Mouse (Mus musculus) ES-E14 (cell line): ENCODE results near the gene Cttn. TPM values are rescaled to one million over a fixed set of nuclear protein-coding genes. Genes with fewer than 3 reads are reported as not detected.
A peak's percentile ranks its signal among the peaks of the same experiment; 100 is the strongest.

Experiments used
- DNase-seq: peaks from one replicate; pipeline ENCODE4 v3.0.0-alpha.2; 2013; ENCODE audit warnings: low read depth, low spot score
- H3K27ac ChIP-seq: 2 replicates; pipeline ENCODE4 v1.5.1; 2012; ENCODE audit warnings: low read depth, mild to moderate bottlenecking, low read length, moderate library complexity, mixed read lengths; ENCODE audit not compliant: poor library complexity, insufficient read depth, severe bottlenecking
- H3K36me3 ChIP-seq: 2 replicates; pipeline ENCODE4 v1.6.1; 2012; ENCODE audit warnings: mild to moderate bottlenecking, low read length, moderate library complexity, mixed read lengths; ENCODE audit not compliant: control insufficient read depth, poor library complexity, insufficient read depth, severe bottlenecking
- H3K4me1 ChIP-seq, 2 experiments: fragments of 150-350 bp in 1 of 2; sonication (generic) in 1 of 2; 2 replicates each; pipeline ENCODE4 v1.6.1; 2012; ENCODE audit warnings: low read length in 2 of 2, mild to moderate bottlenecking in 1 of 2, mixed read lengths in 1 of 2; ENCODE audit not compliant: control insufficient read depth in 2 of 2, insufficient read depth in 2 of 2, poor library complexity in 1 of 2
- H3K4me3 ChIP-seq, 2 experiments: fragments of 150-350 bp in 1 of 2; sonication (generic) in 1 of 2; 2 replicates each; pipeline ENCODE4 v1.5.1; 2012; ENCODE audit warnings: low read length in 2 of 2, low read depth in 1 of 2, mild to moderate bottlenecking in 1 of 2, mixed read lengths in 1 of 2; ENCODE audit not compliant: insufficient read depth in 1 of 2, poor library complexity in 1 of 2, severe bottlenecking in 1 of 2
- H3K9ac ChIP-seq: 2 replicates; pipeline ENCODE4 v1.6.1; 2012; ENCODE audit warnings: low read depth, mild to moderate bottlenecking, low read length, mixed read lengths; ENCODE audit not compliant: poor library complexity, insufficient read depth, severe bottlenecking
- H3K9me3 ChIP-seq: fragments of 150-350 bp; sonication (generic); 2 replicates; pipeline ENCODE4 v1.6.1; 2012; ENCODE audit warnings: low read depth, mild to moderate bottlenecking, low read length; ENCODE audit not compliant: control insufficient read depth, insufficient read depth
- CHD2 ChIP-seq: IDR thresholded peaks from 2 replicates; pipeline ENCODE4 v1.6.1; 2014; ENCODE audit warnings: mild to moderate bottlenecking, low read depth, low read length, inconsistent platforms
- HCFC1 ChIP-seq: IDR thresholded peaks from 2 replicates; pipeline ENCODE4 v1.6.1; 2012; ENCODE audit warnings: low read length, inconsistent platforms, borderline replicate concordance; ENCODE audit not compliant: insufficient read depth
- MAFK ChIP-seq: IDR thresholded peaks from 2 replicates; pipeline ENCODE4 v1.6.1; 2014; ENCODE audit warnings: mild to moderate bottlenecking, low read depth, low read length, inconsistent platforms; ENCODE audit not compliant: insufficient read depth
- ZC3H11A ChIP-seq: IDR thresholded peaks from 2 replicates; pipeline ENCODE4 v1.6.1; 2012; ENCODE audit warnings: low read depth, mild to moderate bottlenecking, inconsistent platforms, low read length, borderline replicate concordance
- ZNF384 ChIP-seq: IDR thresholded peaks from 2 replicates; pipeline ENCODE4 v1.6.1; 2012; ENCODE audit warnings: low read depth, low read length, inconsistent platforms
- in situ Hi-C, 2 experiments: fragments of 600-800 bp; cut with MboI; formaldehyde crosslinking; loops; one replicate each; pipeline ENCODE4 v1.15.1; 2025; ENCODE audit warnings: low sequenced_read_pairs in 2 of 2, inconsistent platforms in 1 of 2; ENCODE audit not compliant: unreplicated experiment in 2 of 2
- total RNA-seq: library from RNA; depleted of rRNA; stranded (reverse); fragments of 300-350 nt; gene quantifications from 2 replicates; pipeline ENCODE4 v1.2.3, GENCODE M21; 2012

The Cttn gene
- total RNA-seq, 1 experiment, result 113 TPM

DNA sequence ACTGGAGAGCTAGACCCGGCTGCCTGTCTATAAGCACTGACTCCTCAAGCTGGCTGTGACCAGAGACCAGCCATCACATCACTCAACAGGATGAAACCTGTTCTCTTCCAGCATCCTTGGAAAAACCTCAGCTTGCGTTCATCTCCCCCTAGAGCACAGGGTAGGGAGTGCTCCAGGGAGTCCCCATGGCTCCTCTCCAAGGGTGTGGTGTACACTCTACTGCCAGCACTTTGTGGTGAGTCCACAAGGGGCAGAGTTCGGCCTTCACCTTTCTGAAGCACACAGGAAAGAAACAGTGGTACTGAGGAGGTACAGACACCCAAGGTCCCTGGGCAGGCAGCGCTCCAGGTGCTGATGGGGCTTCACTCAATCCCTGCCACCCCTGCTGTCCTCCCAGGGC is 55.0 kb downstream of the Cttn start:
- no peak overlapping the region for H3K4me3 ChIP-seq
- H3K36me3 ChIP-seq, result no peaks in the 10 kb centered on the region
- TF ChIP-seq ZC3H11A, result no peak
- no peak for TF ChIP-seq CHD2
- no peak for TF ChIP-seq HCFC1
- TF ChIP-seq ZNF384, result no peak
- TF ChIP-seq MAFK, result no peak
- in situ Hi-C loops, result no loop called here
- no peak overlapping the region for H3K9ac ChIP-seq
- H3K9me3 ChIP-seq, result no peaks in the 10 kb centered on the region
- H3K4me1 ChIP-seq, result peaks cover 0 to 19% of the 10 kb centered on the region in 2 experiments; a peak in 1 of 4 replicates
- DNase-seq, result no peak
- no peak overlapping the region for H3K27ac ChIP-seq

DNA sequence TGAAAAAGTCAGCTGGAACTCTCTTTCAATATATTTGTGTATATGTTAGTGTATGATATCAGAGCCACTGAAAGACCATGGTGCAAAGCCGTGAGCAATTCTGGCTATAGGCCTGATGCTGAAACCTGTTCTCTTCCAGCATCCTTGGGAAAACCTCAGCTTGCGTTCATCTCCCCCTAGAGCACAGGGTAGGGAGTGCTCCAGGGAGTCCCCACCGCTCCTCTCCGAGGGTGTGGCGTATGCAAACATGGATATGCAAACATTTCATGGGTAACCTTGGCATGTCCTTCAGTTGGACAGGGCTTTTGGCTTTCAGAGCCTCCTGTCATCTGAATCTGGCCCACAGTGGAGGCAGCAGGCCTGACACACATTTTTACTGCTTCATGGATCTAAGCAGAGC is 56.2 kb downstream of the Cttn start:
- in situ Hi-C loops, result no loop called here
- no peak overlapping the region for H3K9ac ChIP-seq
- H3K36me3 ChIP-seq, result no peaks in the 10 kb centered on the region
- no peaks in the 10 kb centered on the region for H3K9me3 ChIP-seq
- no peak for TF ChIP-seq HCFC1
- no peak for TF ChIP-seq ZC3H11A
- TF ChIP-seq ZNF384, result no peak
- TF ChIP-seq MAFK, result no peak
- TF ChIP-seq CHD2, result no peak
- no peak for DNase-seq
- H3K4me1 ChIP-seq, result peaks cover 0 to 21% of the 10 kb centered on the region in 2 experiments; a peak in 1 of 4 replicates
- H3K4me3 ChIP-seq, result no peak overlapping the region
- H3K27ac ChIP-seq, result no peak overlapping the region

DNA sequence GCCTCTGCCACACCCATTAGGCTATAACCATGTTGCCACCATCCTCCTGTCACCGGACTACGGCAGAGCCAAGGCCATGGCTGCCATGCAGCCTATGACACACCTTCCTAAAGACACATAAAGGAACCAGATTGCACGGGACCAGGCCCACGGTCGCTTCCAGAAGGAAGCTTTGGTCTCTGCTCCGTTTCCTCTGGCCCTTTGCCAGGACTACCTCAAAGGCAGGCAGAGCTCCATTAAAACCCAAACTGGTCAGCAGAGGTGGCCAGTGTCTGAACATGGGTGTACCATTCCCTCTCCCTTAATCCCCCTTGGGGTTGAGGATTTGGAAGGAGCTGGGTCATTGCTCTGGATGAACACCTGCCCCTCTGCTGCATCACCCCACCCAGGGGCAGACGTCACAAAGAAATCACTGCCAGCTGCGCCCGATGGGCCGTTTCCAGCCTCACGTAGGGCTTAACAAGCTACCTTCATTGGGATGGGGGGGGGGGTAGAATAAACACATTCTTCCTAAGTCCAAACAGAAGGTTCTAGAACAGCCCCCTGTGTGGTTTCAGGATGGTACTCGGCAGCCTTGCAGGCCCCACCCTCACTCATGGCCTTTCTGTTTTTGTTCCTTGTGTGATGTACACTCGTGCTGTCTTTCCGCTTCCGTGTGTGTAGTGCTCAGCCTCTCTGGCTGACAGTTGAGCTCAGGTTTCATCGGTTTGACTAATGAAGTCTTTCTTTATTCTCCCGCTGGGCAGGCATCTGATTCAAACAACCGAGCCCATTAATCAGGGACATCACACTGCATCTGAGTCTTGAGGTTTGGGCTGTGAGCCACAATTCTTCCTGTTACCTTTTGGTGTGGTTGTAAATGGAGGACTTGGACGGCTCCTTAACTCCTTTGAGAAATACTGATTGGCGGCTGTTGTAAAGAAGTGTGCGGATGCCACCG is 58.6 kb downstream of the Cttn start:
- peaks cover 0 to 15% of the 10 kb centered on the region in 2 experiments; a peak in 1 of 4 replicates for H3K4me1 ChIP-seq
- in situ Hi-C loops, result no loop called here
- no peak overlapping the region for H3K9ac ChIP-seq
- H3K9me3 ChIP-seq, result no peaks in the 10 kb centered on the region
- TF ChIP-seq ZC3H11A (no peak), MAFK (no peak), CHD2 (no peak), ZNF384 (no peak), HCFC1 (no peak)
- no peak overlapping the region for H3K27ac ChIP-seq
- no peaks in the 10 kb centered on the region for H3K36me3 ChIP-seq
- H3K4me3 ChIP-seq, result no peak overlapping the region
- DNase-seq, result no peak

DNA sequence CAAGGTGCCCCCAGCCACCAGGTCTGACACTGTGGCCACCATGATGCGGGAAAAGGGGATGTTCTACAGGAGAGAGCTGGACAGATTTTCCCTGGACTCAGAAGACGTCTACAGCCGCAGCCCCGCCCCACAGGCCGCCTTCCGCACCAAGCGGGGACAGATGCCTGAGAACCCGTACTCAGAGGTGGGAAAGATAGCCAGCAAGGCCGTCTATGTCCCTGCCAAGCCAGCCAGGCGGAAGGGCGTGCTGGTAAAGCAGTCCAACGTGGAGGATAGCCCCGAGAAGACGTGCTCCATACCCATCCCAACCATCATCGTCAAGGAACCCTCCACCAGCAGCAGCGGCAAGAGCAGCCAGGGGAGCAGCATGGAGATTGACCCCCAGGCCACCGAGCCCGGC is 61.1 kb downstream of the Cttn start:
- Histone ChIP-seq H3K4me1 (peaks cover 0 to 7% of the 10 kb centered on the region in 2 experiments; a peak in 1 of 4 replicates), H3K36me3 (no peaks in the 10 kb centered on the region), H3K9me3 (no peaks in the 10 kb centered on the region), H3K9ac (no peak overlapping the region; the same call in 1 of the 2 replicates), H3K27ac (no peak overlapping the region), H3K4me3 (peak overlapping the region; percentile 40 to 43; a peak in 3 of 4 replicates)
- DNase-seq, result no peak
- TF ChIP-seq ZNF384 (no peak), HCFC1 (no peak), CHD2 (no peak), ZC3H11A (no peak), MAFK (no peak)
- in situ Hi-C loops, result no loop called here
